Mouse (Mus musculus): ENCODE measurements around the gene Snapc5.

Gene Snapc5

DNA sequence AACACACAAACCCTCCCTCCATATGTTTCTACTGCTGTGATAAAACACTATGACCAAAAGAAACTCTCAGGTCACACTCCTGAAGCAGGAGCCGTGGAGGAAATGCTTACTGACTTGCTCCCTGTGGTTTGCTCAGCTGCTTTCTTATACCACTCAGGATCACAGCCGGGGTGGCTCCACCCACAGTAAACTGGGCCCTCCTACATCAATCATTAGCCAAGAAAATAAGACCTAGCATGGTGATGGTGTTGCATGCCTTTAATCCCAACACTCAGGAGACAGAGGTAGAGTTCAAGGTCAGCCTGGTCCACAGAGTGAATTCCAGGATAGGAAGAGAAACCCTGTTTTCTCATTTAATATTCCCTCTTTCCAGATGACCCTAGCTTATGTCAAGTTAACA is 20.8 kb downstream of the Snapc5 start:
- DNase-seq, result no peak

DNA sequence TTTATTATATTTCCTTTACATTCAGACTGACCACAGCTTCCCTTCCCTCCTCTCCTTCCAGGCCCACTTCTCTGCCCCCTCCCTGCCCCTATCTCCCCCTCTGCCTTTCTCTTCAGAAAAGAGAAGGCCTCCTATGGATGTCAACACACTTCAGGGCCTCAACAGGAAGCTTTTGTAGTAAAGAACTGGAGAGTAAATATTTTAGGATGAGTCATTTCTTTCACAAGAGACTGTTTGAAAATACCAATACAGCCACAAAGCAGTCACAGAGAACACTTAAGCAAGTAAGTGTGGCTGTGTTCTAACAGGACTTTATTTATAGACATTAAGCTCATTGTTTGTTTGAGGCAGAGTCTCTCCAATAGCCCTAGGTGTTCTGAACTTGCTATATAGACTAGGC is 23.3 kb downstream of the Snapc5 start:
- DNase-seq, result no peak

DNA sequence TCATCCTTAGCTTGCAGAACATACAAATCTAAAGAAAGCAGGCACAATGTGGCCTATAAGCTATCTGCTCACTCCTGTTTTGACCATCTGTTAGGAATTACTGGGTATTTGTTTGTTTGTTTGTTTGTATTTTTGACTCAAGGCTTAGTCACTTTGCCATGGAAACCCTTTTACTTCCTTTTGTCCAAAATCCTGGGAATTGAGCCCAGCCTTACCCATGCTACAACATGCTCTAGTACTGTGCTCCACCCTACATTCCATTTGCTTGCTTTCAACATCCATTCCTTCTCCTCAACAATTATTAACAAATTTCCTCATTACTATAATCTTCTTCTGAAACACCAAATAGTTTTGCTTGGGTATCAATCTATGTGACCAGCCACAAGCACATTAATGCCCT is 23.8 kb downstream of the Snapc5 start:
- no peak for DNase-seq

DNA sequence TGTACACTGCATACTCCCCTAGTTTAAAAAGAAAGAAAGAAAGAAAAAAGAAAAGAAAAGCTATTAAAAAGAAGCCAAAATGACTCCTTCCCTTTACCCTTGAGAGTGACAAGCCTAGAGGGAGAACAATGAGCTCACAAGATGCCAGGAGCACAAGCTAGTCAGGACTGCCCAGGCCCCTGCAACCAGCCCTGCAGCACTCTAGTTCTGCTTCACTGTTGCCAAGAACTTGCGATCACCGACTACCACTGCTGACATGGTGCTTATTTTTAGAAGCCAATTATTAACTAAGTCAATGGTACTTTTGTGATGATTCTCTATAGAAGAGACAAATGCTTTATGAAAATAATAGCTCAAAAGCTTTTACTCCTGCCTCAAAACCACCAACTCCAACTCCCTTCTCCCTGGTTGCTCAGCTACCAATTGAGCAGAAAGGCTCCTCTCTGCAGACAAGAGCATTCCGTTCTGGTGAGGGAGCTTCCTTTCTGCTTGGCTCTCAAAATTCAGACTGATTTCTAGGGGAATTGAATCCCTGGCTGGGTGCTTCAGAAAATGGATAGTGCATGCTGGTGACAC is 28.5 kb downstream of the Snapc5 start:
- DNase-seq, result no peak

DNA sequence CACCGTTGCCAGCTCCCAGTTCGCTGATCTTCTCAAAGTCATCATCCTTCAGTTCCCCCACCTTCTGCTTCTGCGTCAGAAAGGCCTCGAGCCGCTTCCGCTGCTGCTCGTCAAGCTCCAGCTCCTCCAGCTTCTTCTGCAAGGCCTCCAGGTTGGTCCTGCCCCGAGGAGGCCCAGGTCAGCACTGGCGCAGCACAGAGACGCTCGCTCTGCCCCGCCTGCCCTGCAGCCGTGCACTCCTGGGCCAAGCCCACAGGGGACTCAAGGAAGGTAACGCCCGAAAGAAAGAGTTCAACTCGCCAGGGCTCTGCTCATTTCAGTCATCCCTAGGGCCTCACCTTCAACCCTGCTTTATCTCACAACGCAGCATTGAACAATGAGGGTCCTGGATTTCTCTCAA is 35.4 kb downstream of the Snapc5 start:
- no peak for DNase-seq

DNA sequence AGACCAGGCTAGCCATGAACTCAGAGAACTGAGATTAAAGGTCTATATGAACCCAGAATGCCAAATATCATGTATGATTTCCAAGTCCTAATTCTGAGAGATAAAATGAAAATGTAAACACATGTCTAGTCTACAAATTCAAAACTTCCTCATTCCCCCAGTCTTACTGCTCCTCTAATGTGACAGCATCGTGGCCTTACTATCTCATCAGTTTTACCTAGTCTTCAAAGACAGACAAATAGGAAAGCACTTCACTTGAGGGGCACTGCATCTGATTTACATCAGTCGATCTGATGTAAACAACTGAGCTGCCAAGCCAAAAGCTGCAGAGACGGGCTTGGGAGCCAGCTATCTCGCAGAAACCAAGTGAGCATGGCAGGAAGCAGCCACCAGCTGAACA is 37.0 kb downstream of the Snapc5 start:
- DNase-seq, result no peak

DNA sequence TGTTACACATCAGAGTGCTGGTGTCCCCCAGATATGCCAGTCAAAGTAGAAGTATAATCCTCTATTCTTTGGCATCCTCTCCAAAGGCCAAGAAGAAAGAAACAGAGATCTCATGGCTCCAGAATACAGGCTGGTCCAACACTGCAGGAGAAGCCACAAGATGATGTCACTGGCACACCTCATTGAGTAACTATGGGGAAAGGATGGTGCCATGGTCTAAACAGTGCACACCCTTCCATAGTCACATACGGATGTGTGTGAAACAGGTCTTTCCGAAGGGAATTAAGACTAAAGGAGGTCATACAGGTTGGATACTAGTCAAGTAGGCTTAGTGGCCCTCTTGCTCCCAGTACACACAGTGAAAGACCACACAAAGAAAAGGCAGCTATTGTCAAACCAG is 37.6 kb downstream of the Snapc5 start:
- no peak for DNase-seq

DNA sequence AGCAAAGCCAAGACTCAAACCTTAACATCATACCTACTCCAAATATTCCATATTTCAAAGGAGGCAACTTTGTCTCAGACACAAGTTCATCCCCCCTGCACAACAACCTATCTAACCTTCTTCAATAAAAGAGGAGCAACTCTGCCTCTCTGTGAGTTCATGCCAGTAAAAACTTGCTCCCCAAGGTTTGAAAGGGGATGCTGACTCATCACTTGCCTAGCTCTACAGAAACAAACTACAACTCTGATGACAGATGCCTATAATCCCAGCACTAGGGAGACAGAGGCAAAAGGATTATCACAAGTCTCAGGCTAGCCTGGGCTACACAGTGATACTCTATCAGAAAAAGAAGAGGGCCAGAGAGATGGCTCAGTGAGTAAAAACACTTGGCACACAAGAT is 38.8 kb downstream of the Snapc5 start:
- no peak for DNase-seq

DNA sequence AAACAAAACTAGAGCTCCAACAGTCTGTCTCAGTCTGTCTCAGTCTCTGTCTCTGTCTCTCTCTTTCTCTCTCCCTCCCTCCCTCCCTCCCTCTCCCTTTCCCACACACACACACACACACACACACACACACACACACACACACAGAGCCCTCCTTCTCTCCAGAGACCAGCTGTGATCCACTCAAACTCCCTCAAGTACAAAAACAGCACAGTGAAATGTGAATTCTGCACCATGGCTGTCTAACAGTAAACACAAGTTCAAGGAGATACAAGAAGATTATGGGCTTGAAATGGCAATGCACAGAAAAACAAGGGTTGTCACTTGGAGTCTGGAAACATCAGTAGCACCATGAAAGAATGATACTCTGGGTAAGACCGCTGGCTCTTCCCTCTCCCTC is 40.2 kb downstream of the Snapc5 start:
- no peak for DNase-seq

DNA sequence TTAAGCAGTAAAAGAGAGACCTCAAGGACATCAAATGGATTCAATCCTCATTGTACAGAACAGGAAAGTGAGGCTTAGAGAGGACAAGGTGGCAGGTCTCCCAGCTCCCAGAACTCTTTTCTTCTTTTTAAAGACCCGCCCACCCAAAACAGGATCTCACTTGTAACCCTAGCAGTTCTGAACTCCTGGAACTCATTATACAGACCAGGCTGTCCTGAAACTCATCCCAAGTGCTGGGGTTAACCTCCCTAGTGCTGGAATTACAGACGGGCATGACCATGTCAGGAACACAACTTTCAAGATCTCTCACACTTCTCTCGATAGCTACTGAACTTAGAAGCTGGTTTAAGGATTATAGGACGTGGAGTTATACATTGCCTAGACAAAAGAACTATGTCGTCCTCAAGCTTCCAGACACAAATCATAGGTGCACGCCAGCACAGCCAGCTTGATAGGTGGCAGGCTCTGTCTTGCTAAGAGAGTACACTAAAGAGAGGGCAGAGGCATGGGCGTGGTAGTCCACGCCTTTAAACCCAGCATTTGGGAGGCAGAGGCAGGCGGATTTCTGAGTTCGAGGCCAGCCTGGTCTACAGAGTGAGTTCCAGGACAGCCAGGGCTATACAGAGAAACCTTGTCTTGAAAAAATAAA is 40.8 kb downstream of the Snapc5 start:
- no peak for DNase-seq

DNA sequence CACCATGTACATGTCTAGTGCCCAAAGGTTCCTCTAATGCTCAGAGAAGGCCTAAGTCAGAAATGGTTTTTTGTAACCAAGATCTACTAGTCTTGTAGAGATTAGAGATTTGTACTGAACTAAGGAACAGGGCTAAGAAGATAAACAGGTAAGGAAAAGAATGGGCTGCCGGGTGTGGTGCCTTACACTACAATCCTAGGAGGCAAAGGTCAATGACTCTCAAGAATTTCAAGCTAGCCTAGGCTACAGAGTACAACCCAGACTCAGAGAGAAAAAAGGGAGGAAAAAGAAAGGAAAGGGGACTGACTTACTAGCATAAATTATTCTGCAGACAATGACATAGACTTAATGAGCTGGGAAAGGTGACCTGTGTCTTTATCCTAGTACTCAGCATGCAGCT is 41.5 kb downstream of the Snapc5 start:
- no peak for DNase-seq

DNA sequence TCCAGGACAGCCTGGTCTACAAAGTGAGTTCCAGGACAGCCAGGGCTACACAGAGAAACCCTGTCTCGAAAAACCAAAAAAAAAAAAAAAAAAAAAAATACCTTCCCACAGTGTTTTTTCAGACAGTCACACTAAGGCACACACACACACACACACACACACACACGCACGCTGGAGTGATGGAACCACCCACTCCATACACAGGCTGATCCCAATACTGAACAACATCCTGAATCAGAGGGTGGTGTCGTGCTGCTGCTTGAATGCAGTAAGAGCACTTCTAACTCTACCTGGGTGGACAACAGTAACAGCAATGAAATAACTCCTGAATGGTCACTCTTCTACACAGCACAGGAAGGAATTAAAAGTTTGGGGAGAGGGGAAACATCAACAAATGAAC is 42.4 kb downstream of the Snapc5 start:
- DNase-seq, result no peak

DNA sequence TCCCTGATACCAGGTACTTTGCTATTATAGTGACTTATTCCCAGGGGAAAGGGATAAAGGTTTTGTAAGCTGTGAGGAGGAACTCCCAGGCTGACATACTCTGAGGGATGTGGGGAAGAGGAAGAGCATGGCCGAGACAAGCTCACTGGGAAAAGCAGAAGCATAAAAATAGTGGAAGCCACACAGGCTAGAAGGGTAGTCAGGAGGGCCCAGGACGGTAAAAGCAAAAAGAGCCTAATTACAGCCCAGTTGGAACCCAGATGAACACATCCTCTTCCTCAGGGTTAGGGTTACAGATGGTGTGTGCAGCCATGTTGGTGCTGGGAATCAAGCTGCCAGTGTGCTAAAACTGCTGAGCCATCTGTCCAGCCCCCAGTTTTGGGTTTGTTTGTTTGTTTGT is 43.0 kb downstream of the Snapc5 start:
- DNase-seq, result no peak

DNA sequence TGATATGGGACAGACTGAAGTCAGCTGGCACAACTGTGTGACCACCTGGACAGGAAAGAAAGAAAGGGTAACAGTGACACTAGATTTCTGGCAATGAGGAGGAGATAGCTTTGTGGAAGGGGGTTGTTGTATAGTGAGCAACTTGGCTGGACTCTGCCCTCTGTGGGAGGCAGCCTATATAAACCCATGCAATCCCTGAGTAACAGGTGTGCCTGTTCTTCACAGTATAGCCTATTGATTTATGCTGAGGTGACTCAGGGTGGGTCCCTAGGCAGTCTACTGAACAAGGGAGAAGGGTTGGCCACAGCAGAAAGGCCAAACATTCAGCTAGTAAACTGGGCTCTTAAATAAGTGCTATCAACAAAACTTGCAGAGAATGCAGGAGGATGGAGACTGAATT is 46.7 kb downstream of the Snapc5 start:
- no peak for DNase-seq

DNA sequence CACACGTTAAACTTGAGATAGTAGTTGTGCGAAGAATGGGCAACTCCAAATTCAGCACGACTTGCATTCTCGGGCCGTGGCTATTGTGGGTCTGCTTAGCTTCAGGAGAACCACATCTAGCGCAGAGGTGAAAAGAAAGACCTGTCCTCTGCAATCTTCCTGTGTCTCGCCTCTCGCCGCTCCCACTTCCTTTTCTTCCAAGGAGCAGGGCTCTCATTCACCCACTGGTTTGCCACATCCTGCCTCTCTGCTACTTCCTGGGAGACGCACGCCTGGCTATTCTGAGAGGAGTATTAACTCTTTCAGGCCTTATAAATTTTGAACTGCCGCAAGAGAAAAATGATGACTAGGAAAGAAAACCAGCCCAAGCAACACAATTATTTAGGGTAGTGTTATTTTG is 48.7 kb downstream of the Snapc5 start:
- DNase-seq, result peak; percentile 7 to 21

DNA sequence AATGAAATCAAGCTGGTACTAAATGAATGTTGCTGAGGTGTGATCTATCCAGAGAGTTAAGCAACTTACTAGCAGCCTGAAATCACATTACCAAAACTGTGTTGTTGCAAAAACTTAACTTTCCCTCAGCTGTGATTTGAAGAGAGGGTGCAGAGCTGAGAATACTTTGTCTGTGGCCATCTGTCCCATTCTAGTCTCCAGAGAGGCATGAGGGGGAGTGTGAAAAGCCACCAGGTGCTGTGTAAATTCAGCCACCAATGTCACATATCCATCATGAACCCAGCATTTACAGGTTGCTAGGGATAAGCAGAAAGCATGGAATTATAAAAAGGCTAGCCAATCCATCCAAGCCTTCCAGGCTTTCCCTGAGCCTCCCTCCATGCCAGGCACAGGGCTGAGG is 49.9 kb downstream of the Snapc5 start:
- DNase-seq, result no peak

DNA sequence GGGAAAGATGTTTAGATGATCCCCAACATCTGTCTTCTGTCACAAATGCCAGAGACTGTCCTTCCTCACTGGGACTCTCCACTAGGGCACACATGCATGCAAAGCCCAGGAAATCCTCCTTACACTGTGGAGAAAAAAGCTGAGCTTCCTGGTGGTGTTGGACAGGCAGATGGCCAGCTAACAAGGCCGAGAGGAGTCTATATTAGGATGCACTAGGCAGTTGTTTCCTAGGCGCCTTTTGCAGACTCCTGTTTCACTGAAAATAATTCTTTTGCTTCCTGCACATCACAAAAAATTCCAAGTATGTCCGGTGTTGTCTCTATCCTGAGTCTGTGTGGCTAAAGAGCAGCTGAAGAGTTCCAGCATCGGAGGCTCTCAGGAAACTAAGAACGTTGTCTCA is 52.1 kb downstream of the Snapc5 start:
- DNase-seq, result no peak

DNA sequence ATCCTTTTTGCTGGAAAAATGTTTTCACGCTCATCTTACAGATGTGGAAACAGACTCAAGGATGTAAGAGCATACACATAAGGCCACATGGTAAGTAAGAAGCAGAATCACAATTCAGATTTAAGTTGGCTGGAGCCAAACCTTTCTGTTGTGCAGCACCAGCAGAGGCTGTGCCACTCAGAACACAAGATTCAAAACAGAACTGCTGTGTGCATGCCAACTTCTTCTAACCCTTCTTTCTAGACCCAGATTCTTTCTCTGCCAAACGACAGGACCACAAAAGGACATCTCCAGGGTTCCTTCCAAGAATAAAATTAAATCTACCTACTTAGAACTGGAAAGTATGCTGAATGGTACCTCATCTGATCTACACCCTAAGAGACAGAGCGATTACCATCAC is 52.6 kb downstream of the Snapc5 start:
- DNase-seq, result no peak

DNA sequence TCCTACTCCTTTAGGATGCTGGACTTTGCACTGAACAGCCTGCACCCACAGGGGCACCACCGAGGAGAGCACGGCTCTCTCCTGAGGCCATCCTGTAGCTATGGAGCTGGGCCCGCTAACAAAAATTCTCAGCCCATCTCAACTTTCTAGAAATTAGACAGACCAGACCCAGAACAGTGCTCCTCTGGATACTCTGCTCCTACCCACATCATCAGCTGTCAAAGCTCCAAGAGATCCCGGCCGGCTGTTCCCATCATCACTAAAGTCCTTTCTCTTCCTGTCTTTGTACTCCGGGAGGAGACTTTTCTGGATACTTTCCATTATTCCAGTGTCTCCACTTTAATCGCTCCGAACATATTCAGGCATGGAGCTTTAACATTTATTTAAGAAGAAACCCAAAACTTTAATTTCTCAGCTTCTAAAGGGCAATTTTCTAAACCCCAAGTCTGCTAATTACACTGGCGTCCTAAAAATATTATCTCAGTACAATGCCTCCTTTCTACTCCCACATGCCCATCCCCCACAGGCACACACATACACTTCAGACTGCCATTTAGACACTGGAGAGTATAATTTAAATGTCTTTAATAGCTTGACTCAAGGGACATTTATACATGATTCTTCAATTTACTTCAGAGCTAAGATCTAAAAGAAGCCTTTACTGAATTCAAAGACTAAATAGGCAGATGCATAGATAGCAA is 53.3 kb downstream of the Snapc5 start:
- DNase-seq, result no peak

Measured in thymus, adult 18-20 months (tissue).